Mouse (Mus musculus) liver, embryonic 11.5 days (tissue): ENCODE results near the gene Rnf5. TPM values are rescaled to one million over a fixed set of nuclear protein-coding genes. Genes with fewer than 3 reads are reported as not detected.

Experiments used
- ATAC-seq: fragments of 200-750 bp; cut with Nextera tagmentation; replicated peaks from 2 replicates; pipeline ENCODE4 v1.8.0; 2017; ENCODE audit warnings: moderate number of reproducible peaks, mild to moderate bottlenecking, moderate TSS enrichment, moderate library complexity; ENCODE audit not compliant: low FRiP score
- DNase-seq: peaks from one replicate; pipeline ENCODE4 v3.0.0-alpha.2; 2017; ENCODE audit warnings: low spot score
- H3K27ac ChIP-seq: fragments of 300-500 bp; sonication (generic); 2 replicates; pipeline ENCODE4 v1.5.1; 2014; ENCODE audit warnings: mild to moderate bottlenecking, low read depth, low read length, control low read depth
- H3K27me3 ChIP-seq: fragments of 300-500 bp; sonication (generic); replicated peaks from 2 replicates; pipeline ENCODE4 v1.6.1; 2014; ENCODE audit warnings: low read length, mixed read lengths; ENCODE audit not compliant: control insufficient read depth, insufficient read depth
- H3K36me3 ChIP-seq: fragments of 300-500 bp; sonication (generic); 2 replicates; pipeline ENCODE4 v1.6.1; 2014; ENCODE audit warnings: mild to moderate bottlenecking, low read length, moderate library complexity, mixed read lengths; ENCODE audit not compliant: control insufficient read depth, insufficient read depth
- H3K4me1 ChIP-seq: fragments of 300-500 bp; sonication (generic); replicated peaks from 2 replicates; pipeline ENCODE4 v1.6.1; 2014; ENCODE audit warnings: low read length, mixed read lengths; ENCODE audit not compliant: control insufficient read depth, insufficient read depth
- H3K4me2 ChIP-seq: fragments of 300-500 bp; sonication (generic); 2 replicates; pipeline ENCODE4 v1.6.1; 2014; ENCODE audit warnings: mild to moderate bottlenecking, control low read depth, moderate library complexity
- H3K4me3 ChIP-seq: fragments of 300-500 bp; sonication (generic); 2 replicates; pipeline ENCODE4 v1.5.1; 2014; ENCODE audit warnings: low read depth, low read length, control low read depth
- H3K9ac ChIP-seq: fragments of 300-500 bp; sonication (generic); 2 replicates; pipeline ENCODE4 v1.6.1; 2014; ENCODE audit warnings: low read depth, low read length, control low read depth
- H3K9me3 ChIP-seq: fragments of 300-500 bp; sonication (generic); 2 replicates; pipeline ENCODE4 v1.6.1; 2016; ENCODE audit warnings: low read length, inconsistent platforms, mixed read lengths; ENCODE audit not compliant: control insufficient read depth
- WGBS: fragments of 180-500 bp; shearing (Covaris S2); extraction: QIAGEN DNeasy Blood & Tissue Kit; methylation state at CpG from one replicate; pipeline ENCODE4 v1.1.7; 2014; 5-methylcytosine and 5-hydroxymethylcytosine counted together
- polyA plus RNA-seq: library from polyadenylated mRNA; unstranded; fragments of >200 nt; fragmentation: Nextera tagmentation; extraction: Ambion mirVana; gene quantifications from 2 replicates; pipeline ENCODE4 v1.2.1, GENCODE M21; 2014

The Rnf5 gene
- polyA plus RNA-seq, 1 experiment from 2014 or later, result 109 TPM

GRCm38 (mm10) chr17:34646906-34647787 is 43.7 kb upstream of the Rnf5 start, which contains the start of gene Atf6b:
Gene Atf6b, plus strand, starts transcription at chr17:34647146.
- peak within 1 kb of the TSS; percentile 74 for H3K9ac ChIP-seq
- ATAC-seq, result peak; percentile 94
- no peaks in the 10 kb centered on the region for H3K9me3 ChIP-seq
- H3K4me1 ChIP-seq, result peaks cover 19% of the 10 kb centered on the region
- H3K36me3 ChIP-seq, result peaks cover 25% of the 10 kb centered on the region
- DNase-seq, result peak; percentile 87
- H3K27me3 ChIP-seq, result no peaks in the 10 kb centered on the region
- peak within 1 kb of the TSS; percentile 71 for H3K4me3 ChIP-seq
- H3K4me2 ChIP-seq, result peak within 1 kb of the TSS; percentile 79
- 1% methylated on average over 66 of the region's 66 CpGs for WGBS
- H3K27ac ChIP-seq, result peak within 1 kb of the TSS; percentile 34

- no peak for ATAC-seq
- no peak overlapping the region for H3K9ac ChIP-seq
- DNase-seq, result no peak
- 70% methylated on average over 30 of the region's 30 CpGs for WGBS
- H3K4me1 ChIP-seq, result peaks cover 19% of the 10 kb centered on the region
- H3K4me2 ChIP-seq, result peak overlapping the region; percentile 79
- peak overlapping the region; percentile 34; the same call in 1 of the 2 replicates for H3K27ac ChIP-seq
- H3K36me3 ChIP-seq, result peaks cover 17% of the 10 kb centered on the region
- H3K4me3 ChIP-seq, result peak overlapping the region; percentile 71
- no peaks in the 10 kb centered on the region for H3K27me3 ChIP-seq
- H3K9me3 ChIP-seq, result no peaks in the 10 kb centered on the region
These were observed 42.5 kb upstream of the Rnf5 start for GRCm38 (mm10) chr17:34645831-34646511.

GRCm38 (mm10) chr17:34645256-34645829 is 41.9 kb upstream of the Rnf5 start:
- Histone ChIP-seq H3K27ac (no peak overlapping the region), H3K4me3 (peak overlapping the region; percentile 71), H3K9ac (peak overlapping the region; percentile 66; the same call in 1 of the 2 replicates), H3K4me2 (peak overlapping the region; percentile 79), H3K36me3 (peaks cover 11% of the 10 kb centered on the region; the same call in 1 of the 2 replicates), H3K4me1 (peaks cover 19% of the 10 kb centered on the region), H3K27me3 (no peaks in the 10 kb centered on the region), H3K9me3 (no peaks in the 10 kb centered on the region)
- DNase-seq (no peak), ATAC-seq (no peak)
- whole genome bisulfite sequencing, result 43% methylated on average over 10 of the region's 10 CpGs

- ATAC-seq, result peak; percentile 74
- H3K4me1 ChIP-seq, result peaks cover 19% of the 10 kb centered on the region
These were observed 41.1 kb upstream of the Rnf5 start, which contains the start of gene Fkbpl for GRCm38 (mm10) chr17:34644608-34645007. Gene Fkbpl, plus strand, starts transcription at chr17:34644764.

GRCm38 (mm10) chr17:34643944-34644343 is 40.5 kb upstream of the Rnf5 start:
- H3K36me3 ChIP-seq, result peaks cover 2% of the 10 kb centered on the region; the same call in 1 of the 2 replicates
- no peak overlapping the region for H3K4me2 ChIP-seq
- H3K9ac ChIP-seq, result no peak overlapping the region
- no peak for DNase-seq
- H3K27me3 ChIP-seq, result no peaks in the 10 kb centered on the region
- no peak for ATAC-seq
- no peak overlapping the region for H3K27ac ChIP-seq
- H3K4me1 ChIP-seq, result peaks cover 19% of the 10 kb centered on the region
- 77% methylated on average over 10 of the region's 10 CpGs for WGBS
- no peak overlapping the region for H3K4me3 ChIP-seq
- H3K9me3 ChIP-seq, result no peaks in the 10 kb centered on the region

More at GRCm38 (mm10) chr17:34644608-34645007, 41.1 kb upstream of the Rnf5 start, which contains the start of gene Fkbpl:
- Histone ChIP-seq H3K36me3 (peaks cover 7% of the 10 kb centered on the region; the same call in 1 of the 2 replicates), H3K4me2 (peak within 1 kb of the TSS; percentile 79), H3K27ac (peak within 1 kb of the TSS; percentile 26; the same call in 1 of the 2 replicates), H3K4me3 (peak within 1 kb of the TSS; percentile 71), H3K9me3 (no peaks in the 10 kb centered on the region), H3K27me3 (no peaks in the 10 kb centered on the region), H3K9ac (peak within 1 kb of the TSS; percentile 66)
- peak; percentile 87 for DNase-seq
- under 1% methylated on average over 16 of the region's 16 CpGs for WGBS

GRCm38 (mm10) chr17:34643379-34643778 is 39.9 kb upstream of the Rnf5 start:
- DNase-seq (no peak), ATAC-seq (no peak)
- Histone ChIP-seq H3K4me3 (no peak overlapping the region), H3K4me1 (peaks cover 19% of the 10 kb centered on the region), H3K27ac (no peak overlapping the region), H3K9ac (no peak overlapping the region), H3K4me2 (no peak overlapping the region), H3K36me3 (peaks cover 2% of the 10 kb centered on the region; the same call in 1 of the 2 replicates), H3K9me3 (no peaks in the 10 kb centered on the region), H3K27me3 (no peaks in the 10 kb centered on the region)
- WGBS, result 85% methylated on average over 4 of the region's 4 CpGs

GRCm38 (mm10) chr17:34641945-34642344 is 38.5 kb upstream of the Rnf5 start:
- no peak for ATAC-seq

More at GRCm38 (mm10) chr17:34641945-34642344, 38.5 kb upstream of the Rnf5 start:
- WGBS, result 55% methylated on average over 3 of the region's 3 CpGs
- H3K4me1 ChIP-seq, result peaks cover 13% of the 10 kb centered on the region
- no peak overlapping the region for H3K4me3 ChIP-seq
- H3K9ac ChIP-seq, result no peak overlapping the region
- H3K9me3 ChIP-seq, result no peaks in the 10 kb centered on the region
- peaks cover 2% of the 10 kb centered on the region; the same call in 1 of the 2 replicates for H3K36me3 ChIP-seq
- H3K4me2 ChIP-seq, result no peak overlapping the region
- no peak overlapping the region for H3K27ac ChIP-seq
- H3K27me3 ChIP-seq, result no peaks in the 10 kb centered on the region
- DNase-seq, result no peak
